Mouse (Mus musculus) cerebellum, adult 2 months (tissue): ENCODE data around the gene Tmem120b. TPM values are rescaled to one million over a fixed set of nuclear protein-coding genes. Genes with fewer than 3 reads are reported as not detected.

Source experiments
- DNase-seq, 2 experiments: peaks; one replicate each; pipeline ENCODE4 v3.0.0; 2021
- H3K27ac ChIP-seq: fragments of 200-500 bp; 2 replicates; pipeline ENCODE4 v1.5.1; 2012; ENCODE audit warnings: low read length, control low read depth, inconsistent platforms; ENCODE audit not compliant: insufficient read depth
- H3K27me3 ChIP-seq: fragments of 200-500 bp; 2 replicates; pipeline ENCODE4 v1.6.1; 2012; ENCODE audit warnings: inconsistent platforms, mild to moderate bottlenecking, low read length, moderate library complexity; ENCODE audit not compliant: control insufficient read depth, insufficient read depth
- H3K4me1 ChIP-seq: fragments of 200-500 bp; 2 replicates; pipeline ENCODE4 v1.6.1; 2011; ENCODE audit warnings: low read length; ENCODE audit not compliant: control insufficient read depth, insufficient read depth
- H3K4me3 ChIP-seq: fragments of 200-500 bp; replicated peaks from 2 replicates; pipeline ENCODE3; 2011; ENCODE audit warnings: mild to moderate bottlenecking, low read depth, low read length, control low read depth; ENCODE audit not compliant: insufficient read depth
- CTCF ChIP-seq: fragments of 200-500 bp; IDR thresholded peaks from 2 replicates; pipeline ENCODE4 v1.5.1; 2011; ENCODE audit warnings: low read depth, mild to moderate bottlenecking, control low read depth, low read length, moderate library complexity, borderline replicate concordance; ENCODE audit not compliant: insufficient read depth
- POLR2A ChIP-seq: fragments of 200-500 bp; IDR thresholded peaks from 2 replicates; pipeline ENCODE4 v1.6.1; 2011; ENCODE audit warnings: low read length, control low read depth, borderline replicate concordance; ENCODE audit not compliant: insufficient read depth
- WGBS: fragments of 180-500 bp; shearing (Covaris S2); methylation state at CpG from one replicate; pipeline ENCODE4 v1.1.7; 2018; 5-methylcytosine and 5-hydroxymethylcytosine counted together
- polyA plus RNA-seq: library from polyadenylated mRNA; depleted of rRNA; stranded (reverse); fragments of >200 nt; gene quantifications from 2 replicates; pipeline ENCODE4 v1.2.3, GENCODE M21; 2012

Tmem120b gene
- polyA plus RNA-seq, 1 experiment = 21.8 TPM

DNA sequence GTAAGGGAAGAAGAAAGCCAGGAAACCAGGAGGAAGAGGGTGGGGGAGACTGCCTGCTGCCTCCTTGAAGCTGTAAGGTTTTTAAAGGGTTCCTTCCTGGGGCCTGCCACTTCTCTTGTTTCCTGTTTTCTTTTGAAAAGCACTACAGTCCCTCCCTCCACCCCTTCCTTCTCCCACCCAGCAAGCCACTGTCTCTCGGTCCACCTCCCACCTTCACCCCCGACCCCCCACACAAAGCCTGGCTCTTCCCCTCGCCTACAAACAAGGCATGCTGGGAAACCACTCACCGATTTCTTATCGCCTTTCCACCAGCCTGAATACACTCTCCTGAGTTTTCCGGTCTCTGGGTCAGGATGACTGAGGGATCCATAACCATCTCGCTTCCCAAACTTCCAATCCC lies 27.4 kb upstream of the Tmem120b start:
- TF ChIP-seq CTCF (no peak), POLR2A (no peak)
- Histone ChIP-seq H3K4me3 (no peak overlapping the region), H3K27ac (no peak overlapping the region), H3K27me3 (no peaks in the 10 kb centered on the region), H3K4me1 (no peaks in the 10 kb centered on the region; the same call in 1 of the 2 replicates)
- WGBS = 59% methylated on average over 7 of the region's 7 CpGs
- DNase-seq = no peak

GRCm38 (mm10) chr5:123043856-123044255 lies 24.4 kb upstream of the Tmem120b start:
- H3K4me3 ChIP-seq = no peak overlapping the region
- no peak for DNase-seq
- H3K27ac ChIP-seq = no peak overlapping the region
- no peaks in the 10 kb centered on the region for H3K27me3 ChIP-seq
- no peak for TF ChIP-seq POLR2A
- peak; percentile 49; the same call in 1 of the 2 replicates for TF ChIP-seq CTCF
- 19% methylated on average over 7 of the region's 7 CpGs for WGBS
- H3K4me1 ChIP-seq = no peaks in the 10 kb centered on the region; the same call in 1 of the 2 replicates

DNA sequence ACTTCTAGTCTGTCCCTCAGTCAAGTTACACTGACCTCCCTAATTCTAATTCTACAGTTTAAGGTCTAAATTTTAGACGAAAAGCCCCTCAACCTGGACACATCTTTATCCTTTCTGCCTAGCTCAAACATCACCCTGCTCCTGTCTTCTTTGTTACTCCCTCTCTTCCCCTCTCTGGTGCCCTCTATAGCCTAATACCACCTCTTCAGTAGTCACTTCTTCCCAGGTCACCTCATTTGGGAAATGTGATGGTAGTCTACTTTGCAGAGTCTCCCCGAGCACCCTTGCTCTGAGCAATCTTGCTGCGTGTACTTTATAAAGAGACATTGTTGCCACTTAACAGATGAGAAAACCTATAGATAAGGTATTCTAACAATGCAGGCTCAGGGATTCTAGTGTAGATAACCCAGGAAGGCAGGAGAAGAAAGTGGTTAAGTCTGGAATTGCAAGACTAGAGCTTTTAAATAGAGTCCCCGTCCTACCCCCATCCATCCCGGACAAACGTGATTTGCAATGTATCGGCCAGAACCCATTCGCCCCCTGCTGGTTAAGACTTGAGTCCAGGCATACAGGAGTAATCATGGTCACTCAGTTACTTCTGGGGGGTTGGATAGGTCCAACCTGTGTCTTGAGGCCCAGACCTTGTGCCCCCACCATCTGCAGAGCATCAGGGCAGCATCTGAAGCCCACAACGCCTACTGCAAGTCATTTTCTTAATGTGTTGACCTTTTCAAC lies 22.5 kb upstream of the Tmem120b start:
- 41% methylated on average over 9 of the region's 9 CpGs for WGBS
- DNase-seq = peak; percentile 43 to 46

GRCm38 (mm10) chr5:123046916-123047315 lies 21.3 kb upstream of the Tmem120b start, which contains the start of gene Morn3:
Morn3 (minus strand) TSS chr5:123047016.
- no peak within 1 kb of the TSS for H3K27ac ChIP-seq
- no peak within 1 kb of the TSS for H3K4me3 ChIP-seq
- no peaks in the 10 kb centered on the region for H3K27me3 ChIP-seq
- 86% methylated on average over 3 of the region's 3 CpGs for WGBS
- DNase-seq = no peak
- peaks cover 3% of the 10 kb centered on the region for H3K4me1 ChIP-seq
- TF ChIP-seq CTCF = no peak
- TF ChIP-seq POLR2A = no peak

More for the DNA sequence above, 22.5 kb upstream of the Tmem120b start:
- Histone ChIP-seq H3K4me3 (no peak overlapping the region), H3K4me1 (no peaks in the 10 kb centered on the region; the same call in 1 of the 2 replicates), H3K27me3 (no peaks in the 10 kb centered on the region), H3K27ac (no peak overlapping the region)
- TF ChIP-seq CTCF (peak; percentile 64), POLR2A (no peak)

- 28% methylated on average over 12 of the region's 12 CpGs for WGBS
- H3K4me1 ChIP-seq = peaks cover 3% of the 10 kb centered on the region
- H3K27ac ChIP-seq = no peak overlapping the region
- DNase-seq = no peak
- no peaks in the 10 kb centered on the region for H3K27me3 ChIP-seq
- no peak for TF ChIP-seq POLR2A
- TF ChIP-seq CTCF = no peak
- H3K4me3 ChIP-seq = no peak overlapping the region
These were observed 18.9 kb upstream of the Tmem120b start for GRCm38 (mm10) chr5:123049271-123049670.

DNA sequence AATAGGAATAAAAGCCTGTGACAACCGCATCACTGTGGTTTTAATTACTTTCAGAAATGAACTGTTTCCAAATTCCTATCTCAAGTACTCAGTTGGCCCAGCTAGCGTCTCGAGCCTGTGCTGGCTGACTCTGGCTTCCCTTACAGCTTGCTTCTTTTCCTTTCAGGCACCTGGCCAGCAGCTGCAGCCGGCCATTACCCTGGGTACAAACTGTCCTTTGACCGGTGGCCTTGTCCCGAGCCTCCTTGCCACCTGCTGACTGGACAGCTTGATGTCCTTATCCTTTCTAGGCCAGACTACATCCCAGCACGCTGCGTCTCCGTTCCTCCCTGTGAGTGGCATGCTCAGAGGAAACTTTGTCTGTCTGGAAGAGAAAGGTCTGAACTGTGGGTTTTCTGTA lies 17.3 kb upstream of the Tmem120b start:
- WGBS = 16% methylated on average over 9 of the region's 9 CpGs
- no peak overlapping the region for H3K4me3 ChIP-seq
- no peak overlapping the region for H3K27ac ChIP-seq
- H3K27me3 ChIP-seq = no peaks in the 10 kb centered on the region
- peak in 1 of 2 experiments; percentile 32 for DNase-seq
- H3K4me1 ChIP-seq = peaks cover 3% of the 10 kb centered on the region
- TF ChIP-seq CTCF = no peak
- no peak for TF ChIP-seq POLR2A

DNA sequence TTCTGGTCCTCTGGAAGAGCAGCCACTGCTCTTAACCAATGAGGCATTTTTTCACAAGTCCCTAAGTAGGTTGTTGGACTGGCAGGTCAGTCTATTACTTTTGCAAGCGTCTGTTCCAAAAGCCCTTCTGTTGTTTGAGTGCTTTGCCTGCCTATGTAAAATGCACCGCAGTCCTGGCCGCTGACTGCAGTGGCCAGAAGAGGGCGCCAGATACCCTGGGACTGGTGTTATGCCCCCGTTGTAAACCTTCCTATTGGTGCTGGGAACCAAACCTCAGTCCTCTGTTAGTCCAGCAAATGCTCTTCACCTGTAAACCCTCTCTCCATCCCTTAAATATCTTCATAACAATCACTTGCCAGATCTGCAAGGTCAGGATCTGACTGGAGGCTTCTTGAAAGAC lies 16.5 kb upstream of the Tmem120b start:
- 77% methylated on average over 5 of the region's 5 CpGs for WGBS
- DNase-seq = no peak
- Histone ChIP-seq H3K4me3 (no peak overlapping the region), H3K4me1 (peaks cover 3% of the 10 kb centered on the region), H3K27me3 (no peaks in the 10 kb centered on the region), H3K27ac (no peak overlapping the region)
- no peak for TF ChIP-seq POLR2A
- no peak for TF ChIP-seq CTCF
